11 mouse cellular contexts compared by ENCODE assay signal in the genomic region with DNA sequence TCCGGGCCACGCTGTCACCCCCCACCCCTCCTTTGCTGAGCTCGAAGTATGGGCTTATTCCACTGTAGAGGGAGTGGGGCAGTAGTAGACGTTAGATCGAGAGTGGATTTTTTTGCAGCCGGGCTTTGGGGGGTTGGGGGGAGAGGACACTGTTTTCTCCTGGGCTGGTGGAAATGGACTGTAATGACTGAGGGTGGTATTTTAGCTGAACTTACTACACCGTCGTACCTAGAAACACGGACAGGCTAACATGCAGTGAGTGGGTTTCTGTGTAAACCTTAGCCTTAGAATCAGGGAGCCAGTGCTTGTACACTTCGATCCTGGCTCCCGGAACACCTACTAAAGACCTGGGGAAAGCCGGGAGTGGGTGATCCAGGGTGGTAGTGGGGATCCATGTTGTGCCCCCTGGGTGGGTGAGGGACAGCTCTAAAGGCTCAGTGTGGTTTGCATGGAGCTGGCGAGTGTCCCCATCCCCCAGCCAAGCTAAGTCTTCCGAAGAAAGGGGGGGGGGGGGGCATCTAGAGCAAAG. TPM values are rescaled to one million over a fixed set of nuclear protein-coding genes. Genes with fewer than 3 reads are reported as not detected.
DNase-seq lines count a peak whose midpoint lies in the region; ATAC-seq and TF ChIP-seq lines count a peak whose summit lies in the region.
"Had no signal": no experiment of that assay in that cellular context is flagged by ENCODE, and none has a peak within 500 bp of the region (broad histone marks: within the 10 kb centered on the region; RNA-seq: fewer than 3 reads in every experiment).

No protein-coding gene starts in this region.

- peak overlapping the region; percentile 75 for H3K4me3 ChIP-seq in gastrocnemius, adult 2 months
- peak overlapping the region; percentile 33 for H3K4me3 ChIP-seq in hindbrain, embryonic 11.5 days (ENCODE audit: low read depth, low read length)
- peak overlapping the region; percentile 51 for H3K4me3 ChIP-seq in midbrain, embryonic 10.5 days

- ATAC-seq in hindbrain, embryonic 11.5 days (ENCODE audit: low FRiP score) = peak; percentile 52

- peak overlapping the region; percentile 54 for H3K9ac ChIP-seq in hindbrain, embryonic 11.5 days (ENCODE audit: low read depth, low read length)

- H3K36me3 ChIP-seq in hindbrain, embryonic 11.5 days (ENCODE audit: control insufficient read depth, insufficient read depth, low read length) = no peaks in the 10 kb centered on the region
- no peaks in the 10 kb centered on the region for H3K36me3 ChIP-seq in midbrain, embryonic 10.5 days

- WGBS in hindbrain, embryonic 11.5 days = 1% methylated on average over 14 of the region's 14 CpGs
- WGBS in midbrain, embryonic 10.5 days = under 1% methylated on average over 14 of the region's 14 CpGs

- H3K4me1 ChIP-seq in hindbrain, embryonic 11.5 days (replicated peaks; ENCODE audit: control insufficient read depth, insufficient read depth, low read length) = peaks cover 7% of the 10 kb centered on the region; the same call in 1 of the 2 replicates
- peaks cover 59% of the 10 kb centered on the region for H3K4me1 ChIP-seq in midbrain, embryonic 10.5 days

- H3K27ac ChIP-seq in gastrocnemius, adult 2 months = no peak overlapping the region
- H3K27ac ChIP-seq in hindbrain, embryonic 11.5 days (ENCODE audit: low read depth, low read length) = peak overlapping the region; percentile 45; the same call in 1 of the 2 replicates
- H3K27ac ChIP-seq in midbrain, embryonic 10.5 days (replicated peaks) = peak overlapping the region; percentile 76

- H3K9me3 ChIP-seq in hindbrain, embryonic 11.5 days (ENCODE audit: control insufficient read depth, low read length) = no peaks in the 10 kb centered on the region
- no peaks in the 10 kb centered on the region for H3K9me3 ChIP-seq in midbrain, embryonic 10.5 days (replicated peaks)

- peak overlapping the region; percentile 55 for H3K4me2 ChIP-seq in hindbrain, embryonic 11.5 days (replicated peaks; ENCODE audit: low read depth, low read length)

- intact Hi-C loops in gastrocnemius, adult 2 months (cut with DNase I) = no loop called here
- intact Hi-C loops in gastrocnemius, postnatal 14 days (cut with DNase I; ENCODE audit: low total_unique reads) = no loop called here

- peaks cover 82% of the 10 kb centered on the region for H3K27me3 ChIP-seq in hindbrain, embryonic 11.5 days (ENCODE audit: control insufficient read depth, insufficient read depth, low read length)
- peaks cover 99% of the 10 kb centered on the region for H3K27me3 ChIP-seq in midbrain, embryonic 10.5 days (ENCODE audit: low read depth, poor library complexity, severe bottlenecking)

- DNase-seq in gastrocnemius, adult 2 months = no peak
- no peak for DNase-seq in gastrocnemius, postnatal 14 days
- DNase-seq in ES-CJ7 (ENCODE audit: low read depth, low spot score) = peak; percentile 26
- DNase-seq in hindbrain, embryonic 11.5 days (ENCODE audit: low spot score) = peak; percentile 60
- DNase-seq in midbrain, embryonic 10.5 days (ENCODE audit: low spot score) = peak; percentile 55
- no peak for DNase-seq in ovary, adult 18-20 months (ENCODE audit: low spot score)
- DNase-seq in urinary bladder, postnatal 10 days (ENCODE audit: low spot score) = no peak
- DNase-seq in adrenal gland, postnatal 14 days = no peak
- DNase-seq: adrenal gland, postnatal 25 days; B cell, adult 2 months had no signal

- TF ChIP-seq CTCF in gastrocnemius, adult 2 months (IDR thresholded peaks at IDR 0.05) = no peak

RNA-seq across cellular contexts. Expression of gene Pax3, which starts 6.2 kb away (rescaled TPM):
- not detected for total RNA-seq in gastrocnemius, adult 2 months (2021)
- total RNA-seq in gastrocnemius, postnatal 14 days (2021) = not detected
- 48.3 and 49.2 TPM in 2 replicates for polyA plus RNA-seq in hindbrain, embryonic 11.5 days (2014; fragmentation: Nextera tagmentation; extraction: Ambion mirVana)
- polyA plus RNA-seq in midbrain, embryonic 10.5 days (2016; fragmentation: Nextera tagmentation; extraction: Ambion mirVana) = 33.6 and 34.3 TPM in 2 replicates
- not detected in 2 replicates for total RNA-seq in adrenal gland, postnatal 14 days (2021)
- total RNA-seq: adrenal gland, postnatal 25 days had no signal
- polyA plus RNA-seq: gonadal fat pad, adult 2 months had no signal

Comparison
In these comparisons a context has a peak if more than half of its experiments do, and no peak if none do; other contexts are left out.
1. DNase-seq: peak in ES-CJ7 (single experiment), hindbrain, embryonic 11.5 days (single experiment) and midbrain, embryonic 10.5 days (single experiment); none in gastrocnemius, adult 2 months (single experiment), gastrocnemius, postnatal 14 days (single experiment), ovary, adult 18-20 months (single experiment), urinary bladder, postnatal 10 days (single experiment) and adrenal gland, postnatal 14 days (single experiment).
2. Peak in every context shown above with its lines, with median percentiles within 50 percentile points of each other: H3K4me3 ChIP-seq.